Mouse (Mus musculus): ENCODE measurements around the gene Coq8a.

DNA sequence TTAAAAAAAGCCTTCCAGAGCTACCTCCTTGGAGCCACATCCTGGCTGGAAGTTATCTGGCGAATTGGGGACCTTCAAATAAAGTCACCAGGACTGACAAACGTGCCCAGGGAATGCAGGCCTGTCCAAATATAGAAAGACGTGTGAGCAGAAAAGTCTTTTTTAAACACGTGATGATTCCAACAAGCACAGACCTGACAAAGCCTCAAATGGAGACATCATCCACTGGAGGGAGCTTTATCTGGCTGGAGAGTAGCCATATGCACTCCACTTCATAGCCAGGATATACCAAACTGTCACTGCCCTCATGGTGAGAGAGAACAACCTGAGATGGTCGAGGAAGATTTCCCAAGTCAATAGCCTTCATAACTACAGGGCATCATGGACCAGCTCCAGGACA lies 13.5 kb downstream of the Coq8a start:
- TF ChIP-seq POLR2A (IDR thresholded peaks at IDR 0.05; ENCODE audit: borderline replicate concordance, insufficient read depth, low read length) (no peak), CTCF (IDR thresholded peaks at IDR 0.05; ENCODE audit: borderline replicate concordance, insufficient read depth, low read depth, low read length) (no peak)
